Mouse (Mus musculus): ENCODE results near the gene Ano4.

Ano4 gene

DNA sequence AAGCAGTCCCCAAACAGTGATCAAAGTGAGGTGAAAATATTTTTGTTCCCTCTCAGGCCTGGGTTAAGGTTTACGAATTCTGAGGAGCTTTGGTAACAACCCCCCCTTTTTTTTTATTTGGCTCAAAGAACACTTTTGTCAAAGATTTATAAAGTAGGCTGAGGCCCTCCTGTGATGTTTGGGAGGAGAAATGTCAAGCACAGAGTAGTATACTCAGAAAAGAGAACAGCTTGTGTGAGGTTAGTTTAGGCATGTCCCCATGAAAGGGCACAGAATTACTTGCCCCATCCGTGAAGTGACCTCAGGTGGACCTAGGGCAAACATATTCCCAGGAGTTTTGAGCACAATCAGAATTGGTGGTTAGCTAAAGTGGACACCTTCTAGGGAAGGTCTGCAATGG is 189.1 kb downstream of the Ano4 start:
- no peak overlapping the region for H3K4me3 ChIP-seq (replicated peaks; ENCODE audit: low read length)
- H3K9me3 ChIP-seq (ENCODE audit: low read length) = no peaks in the 10 kb centered on the region
- H3K27me3 ChIP-seq (ENCODE audit: insufficient read depth, low read length) = no peaks in the 10 kb centered on the region
- H3K36me3 ChIP-seq (ENCODE audit: insufficient read depth, low read length) = no peaks in the 10 kb centered on the region
- H3K4me1 ChIP-seq (replicated peaks; ENCODE audit: low read depth, low read length) = no peaks in the 10 kb centered on the region
- TF ChIP-seq NANOG (IDR thresholded peaks at IDR 0.05; ENCODE audit: borderline replicate concordance, low read length) = no peak
- no peak for TF ChIP-seq CTCF (conservative IDR thresholded peaks at IDR 0.05; ENCODE audit: low read length)
- no peak for TF ChIP-seq POU5F1 (IDR thresholded peaks at IDR 0.05; ENCODE audit: borderline replicate concordance, low read length)

DNA sequence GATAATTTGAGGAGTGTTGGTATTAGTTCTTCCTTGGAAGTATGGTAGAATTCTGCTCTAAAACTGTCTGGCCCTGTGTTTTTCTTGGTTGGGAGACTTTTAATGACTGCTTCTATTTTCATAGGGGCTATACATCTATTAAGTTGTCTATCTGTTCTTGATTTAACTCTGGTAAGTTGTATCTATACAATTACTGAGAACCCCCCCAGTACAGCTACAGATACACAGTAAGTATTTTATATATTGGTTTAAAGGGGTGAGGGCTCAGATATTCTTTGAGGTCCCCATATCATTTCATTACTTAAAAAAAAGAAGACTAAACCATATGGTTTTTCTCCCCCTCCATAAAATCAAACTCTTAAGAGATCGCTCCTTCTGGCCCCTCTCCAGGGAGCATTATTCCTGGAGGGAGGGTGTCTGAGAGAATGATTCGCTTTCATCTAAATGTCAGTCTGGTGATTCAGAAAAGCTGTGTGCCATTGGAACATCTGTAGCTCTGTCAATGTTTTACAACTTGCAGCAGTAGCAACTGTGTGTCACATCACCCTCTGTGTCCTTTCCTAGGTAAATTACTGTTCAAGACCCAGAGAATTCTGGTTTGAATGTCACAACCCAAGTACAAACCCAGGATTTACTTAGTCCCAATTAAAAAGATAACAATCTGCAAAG is 189.6 kb downstream of the Ano4 start:
- H3K4me3 ChIP-seq (replicated peaks; ENCODE audit: low read length) = no peak overlapping the region
- H3K36me3 ChIP-seq (ENCODE audit: insufficient read depth, low read length) = no peaks in the 10 kb centered on the region
- no peaks in the 10 kb centered on the region for H3K4me1 ChIP-seq (replicated peaks; ENCODE audit: low read depth, low read length)
- no peaks in the 10 kb centered on the region for H3K9me3 ChIP-seq (ENCODE audit: low read length)
- no peak for TF ChIP-seq CTCF (conservative IDR thresholded peaks at IDR 0.05; ENCODE audit: low read length)
- TF ChIP-seq NANOG (IDR thresholded peaks at IDR 0.05; ENCODE audit: borderline replicate concordance, low read length) = no peak
- no peaks in the 10 kb centered on the region for H3K27me3 ChIP-seq (ENCODE audit: insufficient read depth, low read length)

GRCm38 (mm10) chr10:89149166-89149565 is 195.4 kb downstream of the Ano4 start:
- no peaks in the 10 kb centered on the region for H3K36me3 ChIP-seq (ENCODE audit: insufficient read depth, low read length)
- H3K27me3 ChIP-seq (ENCODE audit: insufficient read depth, low read length) = no peaks in the 10 kb centered on the region
- no peaks in the 10 kb centered on the region for H3K9me3 ChIP-seq (ENCODE audit: low read length)
- no peak overlapping the region for H3K4me3 ChIP-seq (replicated peaks; ENCODE audit: low read length)
- no peak for TF ChIP-seq NANOG (IDR thresholded peaks at IDR 0.05; ENCODE audit: borderline replicate concordance, low read length)
- no peak for TF ChIP-seq CTCF (conservative IDR thresholded peaks at IDR 0.05; ENCODE audit: low read length)
- TF ChIP-seq POU5F1 (IDR thresholded peaks at IDR 0.05; ENCODE audit: borderline replicate concordance, low read length) = no peak
- H3K4me1 ChIP-seq (replicated peaks; ENCODE audit: low read depth, low read length) = no peaks in the 10 kb centered on the region

GRCm38 (mm10) chr10:89121391-89121790 is 223.2 kb downstream of the Ano4 start:
- peak; percentile 49 for TF ChIP-seq CTCF (conservative IDR thresholded peaks at IDR 0.05; ENCODE audit: low read length)
- no peak for TF ChIP-seq POU5F1 (IDR thresholded peaks at IDR 0.05; ENCODE audit: borderline replicate concordance, low read length)
- Histone ChIP-seq H3K27me3 (ENCODE audit: insufficient read depth, low read length) (0 out of 2 replicates have a peak, but pooled peaks cover 2% of the 10 kb centered on the region), H3K4me3 (replicated peaks; ENCODE audit: low read length) (no peak overlapping the region), H3K36me3 (ENCODE audit: insufficient read depth, low read length) (no peaks in the 10 kb centered on the region), H3K9me3 (ENCODE audit: low read length) (no peaks in the 10 kb centered on the region), H3K4me1 (replicated peaks; ENCODE audit: low read depth, low read length) (no peaks in the 10 kb centered on the region)

DNA sequence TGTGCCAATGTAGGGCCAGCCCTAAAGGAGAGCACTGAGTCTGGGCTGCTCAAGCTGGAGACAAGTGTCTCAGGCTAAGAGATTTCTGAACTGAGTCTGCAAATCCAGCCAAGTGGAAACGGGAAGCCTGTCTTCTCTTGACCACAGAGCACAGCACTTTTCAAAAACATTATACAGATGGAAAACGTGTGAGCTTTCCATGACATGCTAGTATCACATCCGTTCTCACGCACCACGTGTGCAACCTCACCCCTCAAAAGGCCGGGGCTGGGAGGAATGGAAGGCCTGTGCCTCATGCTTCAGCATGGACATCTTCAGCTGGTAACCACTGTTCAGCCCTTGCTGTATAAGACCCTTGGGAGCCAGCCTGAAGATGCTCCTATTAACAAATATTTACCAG is 230.2 kb downstream of the Ano4 start:
- no peaks in the 10 kb centered on the region for H3K36me3 ChIP-seq (ENCODE audit: insufficient read depth, low read length)
- H3K4me1 ChIP-seq (replicated peaks; ENCODE audit: low read depth, low read length) = no peaks in the 10 kb centered on the region
- no peaks in the 10 kb centered on the region for H3K27me3 ChIP-seq (ENCODE audit: insufficient read depth, low read length)
- no peak for TF ChIP-seq POU5F1 (IDR thresholded peaks at IDR 0.05; ENCODE audit: borderline replicate concordance, low read length)
- no peak for TF ChIP-seq CTCF (conservative IDR thresholded peaks at IDR 0.05; ENCODE audit: low read length)
- no peak for TF ChIP-seq NANOG (IDR thresholded peaks at IDR 0.05; ENCODE audit: borderline replicate concordance, low read length)
- no peak overlapping the region for H3K4me3 ChIP-seq (replicated peaks; ENCODE audit: low read length)
- H3K9me3 ChIP-seq (ENCODE audit: low read length) = no peaks in the 10 kb centered on the region

- H3K36me3 ChIP-seq (ENCODE audit: insufficient read depth, low read length) = no peaks in the 10 kb centered on the region
- no peak overlapping the region for H3K4me3 ChIP-seq (replicated peaks; ENCODE audit: low read length)
- H3K27me3 ChIP-seq (ENCODE audit: insufficient read depth, low read length) = no peaks in the 10 kb centered on the region
- H3K4me1 ChIP-seq (replicated peaks; ENCODE audit: low read depth, low read length) = no peaks in the 10 kb centered on the region
- no peaks in the 10 kb centered on the region for H3K9me3 ChIP-seq (ENCODE audit: low read length)
- TF ChIP-seq POU5F1 (IDR thresholded peaks at IDR 0.05; ENCODE audit: borderline replicate concordance, low read length) = no peak
- no peak for TF ChIP-seq NANOG (IDR thresholded peaks at IDR 0.05; ENCODE audit: borderline replicate concordance, low read length)
- TF ChIP-seq CTCF (conservative IDR thresholded peaks at IDR 0.05; ENCODE audit: low read length) = no peak
These were observed 233.1 kb downstream of the Ano4 start for GRCm38 (mm10) chr10:89111466-89111865.

- TF ChIP-seq POU5F1 (IDR thresholded peaks at IDR 0.05; ENCODE audit: borderline replicate concordance, low read length) (no peak), CTCF (conservative IDR thresholded peaks at IDR 0.05; ENCODE audit: low read length) (no peak), NANOG (IDR thresholded peaks at IDR 0.05; ENCODE audit: borderline replicate concordance, low read length) (no peak)
- Histone ChIP-seq H3K36me3 (ENCODE audit: insufficient read depth, low read length) (no peaks in the 10 kb centered on the region), H3K4me3 (replicated peaks; ENCODE audit: low read length) (no peak overlapping the region), H3K9me3 (ENCODE audit: low read length) (no peaks in the 10 kb centered on the region), H3K27me3 (ENCODE audit: insufficient read depth, low read length) (no peaks in the 10 kb centered on the region), H3K4me1 (replicated peaks; ENCODE audit: low read depth, low read length) (no peaks in the 10 kb centered on the region)
These were observed 233.6 kb downstream of the Ano4 start for GRCm38 (mm10) chr10:89110917-89111316.

DNA sequence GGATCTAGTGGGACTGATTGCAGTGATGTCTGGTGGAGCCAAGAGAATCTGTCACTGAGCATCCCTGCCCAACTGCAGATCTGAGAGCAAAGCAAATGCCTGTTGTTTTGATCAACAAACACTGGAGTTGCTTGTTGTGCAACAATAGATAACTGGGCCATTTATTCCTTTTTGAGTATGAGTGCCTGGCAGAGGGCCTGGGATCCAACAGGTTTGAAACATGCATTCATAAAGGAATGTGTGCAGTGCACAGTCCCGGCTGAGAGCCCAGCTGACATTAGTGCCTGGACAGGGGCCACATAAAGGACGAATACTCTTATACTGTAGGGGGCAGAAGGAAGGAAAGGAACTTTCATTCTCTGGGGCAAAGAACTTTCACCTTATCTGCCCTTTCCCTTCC is 241.0 kb downstream of the Ano4 start:
- Histone ChIP-seq H3K36me3 (ENCODE audit: insufficient read depth, low read length) (no peaks in the 10 kb centered on the region), H3K4me3 (replicated peaks; ENCODE audit: low read length) (no peak overlapping the region)
- TF ChIP-seq POU5F1 (IDR thresholded peaks at IDR 0.05; ENCODE audit: borderline replicate concordance, low read length) (no peak), CTCF (conservative IDR thresholded peaks at IDR 0.05; ENCODE audit: low read length) (no peak), NANOG (IDR thresholded peaks at IDR 0.05; ENCODE audit: borderline replicate concordance, low read length) (no peak)

DNA sequence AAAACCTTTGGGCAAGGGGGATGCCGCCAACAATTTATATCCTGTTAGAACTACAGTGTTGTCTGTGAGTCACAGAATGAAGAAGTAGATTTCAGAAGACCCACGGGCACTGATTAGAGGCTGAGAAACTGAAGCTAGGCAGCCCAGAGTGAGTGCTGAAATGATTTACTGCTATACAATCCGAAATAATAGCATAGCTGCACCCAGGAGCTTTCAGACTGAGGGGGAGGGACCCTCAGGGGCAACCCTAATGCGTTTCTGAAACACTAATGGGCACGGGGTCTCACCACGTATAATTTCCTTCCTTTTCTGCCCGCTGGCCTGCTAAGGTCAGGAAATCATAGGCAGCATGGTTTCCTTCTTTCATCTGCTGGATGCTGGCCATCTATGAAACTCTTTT is 242.5 kb downstream of the Ano4 start:
- Histone ChIP-seq H3K27me3 (ENCODE audit: insufficient read depth, low read length) (no peaks in the 10 kb centered on the region), H3K4me1 (replicated peaks; ENCODE audit: low read depth, low read length) (no peaks in the 10 kb centered on the region), H3K36me3 (ENCODE audit: insufficient read depth, low read length) (no peaks in the 10 kb centered on the region), H3K4me3 (replicated peaks; ENCODE audit: low read length) (no peak overlapping the region), H3K9me3 (ENCODE audit: low read length) (no peaks in the 10 kb centered on the region)
- TF ChIP-seq POU5F1 (IDR thresholded peaks at IDR 0.05; ENCODE audit: borderline replicate concordance, low read length) = no peak
- no peak for TF ChIP-seq NANOG (IDR thresholded peaks at IDR 0.05; ENCODE audit: borderline replicate concordance, low read length)
- no peak for TF ChIP-seq CTCF (conservative IDR thresholded peaks at IDR 0.05; ENCODE audit: low read length)

More for the DNA sequence above, 241.0 kb downstream of the Ano4 start:
- no peaks in the 10 kb centered on the region for H3K27me3 ChIP-seq (ENCODE audit: insufficient read depth, low read length)
- no peaks in the 10 kb centered on the region for H3K9me3 ChIP-seq (ENCODE audit: low read length)
- no peaks in the 10 kb centered on the region for H3K4me1 ChIP-seq (replicated peaks; ENCODE audit: low read depth, low read length)
